Mouse (Mus musculus): ENCODE measurements around the gene Zfp358.

Zfp358 gene

DNA sequence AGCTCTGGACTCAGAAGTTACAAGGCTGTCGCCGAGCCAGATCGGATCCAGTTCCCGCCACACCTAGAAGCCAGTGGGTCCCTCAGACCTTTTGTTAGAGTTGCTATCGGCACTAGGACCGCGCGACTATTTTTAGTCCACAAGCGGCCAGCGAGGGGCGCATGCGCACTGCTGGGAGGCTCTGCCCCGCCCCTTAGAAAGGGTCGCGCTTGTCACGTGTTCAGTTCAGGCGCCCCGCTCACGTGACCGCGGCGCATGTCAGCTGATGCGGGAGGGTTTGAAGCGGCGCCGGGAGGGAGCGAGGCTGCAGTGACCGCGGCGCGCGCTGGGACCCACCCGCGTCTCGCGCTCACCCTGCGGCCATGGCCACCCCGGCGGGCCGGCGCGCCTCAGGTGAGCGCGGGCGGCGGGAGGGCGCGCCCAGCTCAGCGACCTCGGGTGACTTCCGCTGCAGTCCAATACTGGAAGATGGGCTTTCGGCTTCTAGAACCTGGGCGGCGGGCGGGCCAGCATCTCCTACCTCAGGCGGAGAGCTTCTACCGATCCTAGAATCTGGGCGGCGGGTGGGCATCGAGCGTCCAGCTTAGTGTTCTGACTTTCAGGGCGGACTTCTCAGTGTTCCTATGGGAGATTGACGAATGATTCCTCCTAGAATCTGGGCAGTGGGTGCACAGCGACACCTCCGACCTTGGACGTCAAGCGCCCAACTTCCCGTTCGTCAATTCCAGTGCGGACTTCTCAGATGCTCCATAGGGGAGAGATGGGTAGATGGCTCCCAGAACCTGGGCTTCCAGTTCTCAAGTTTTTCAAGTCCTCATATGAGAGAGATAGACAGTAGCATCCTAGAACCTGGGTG is 7.5 kb downstream of the Zfp358 start, which contains the start of gene Mcoln1:
Gene Mcoln1, plus strand, starts transcription at position 223 of the 856 bp plus-strand sequence.
- DNase-seq: peak; percentile 97 to 99

DNA sequence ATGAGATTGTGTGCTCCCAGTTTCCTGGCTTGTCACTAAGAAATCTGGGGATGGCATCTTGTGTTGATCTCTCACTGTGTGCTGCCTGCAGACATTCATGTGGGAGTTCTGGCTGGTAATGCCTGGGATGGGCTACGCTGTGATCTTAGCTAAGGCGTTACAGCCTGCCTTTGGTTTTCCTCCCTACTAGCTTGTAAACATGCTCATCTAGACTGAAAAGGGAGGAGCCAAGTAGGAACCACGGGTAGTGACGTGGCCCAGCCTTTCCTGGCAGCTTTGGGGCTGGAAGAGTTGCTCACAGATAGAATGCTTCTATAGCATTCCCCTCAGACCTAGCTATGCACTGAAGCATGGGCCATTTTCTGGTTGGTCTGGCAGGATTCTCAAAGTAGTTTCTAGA is 9.3 kb downstream of the Zfp358 start:
- DNase-seq: no peak

DNA sequence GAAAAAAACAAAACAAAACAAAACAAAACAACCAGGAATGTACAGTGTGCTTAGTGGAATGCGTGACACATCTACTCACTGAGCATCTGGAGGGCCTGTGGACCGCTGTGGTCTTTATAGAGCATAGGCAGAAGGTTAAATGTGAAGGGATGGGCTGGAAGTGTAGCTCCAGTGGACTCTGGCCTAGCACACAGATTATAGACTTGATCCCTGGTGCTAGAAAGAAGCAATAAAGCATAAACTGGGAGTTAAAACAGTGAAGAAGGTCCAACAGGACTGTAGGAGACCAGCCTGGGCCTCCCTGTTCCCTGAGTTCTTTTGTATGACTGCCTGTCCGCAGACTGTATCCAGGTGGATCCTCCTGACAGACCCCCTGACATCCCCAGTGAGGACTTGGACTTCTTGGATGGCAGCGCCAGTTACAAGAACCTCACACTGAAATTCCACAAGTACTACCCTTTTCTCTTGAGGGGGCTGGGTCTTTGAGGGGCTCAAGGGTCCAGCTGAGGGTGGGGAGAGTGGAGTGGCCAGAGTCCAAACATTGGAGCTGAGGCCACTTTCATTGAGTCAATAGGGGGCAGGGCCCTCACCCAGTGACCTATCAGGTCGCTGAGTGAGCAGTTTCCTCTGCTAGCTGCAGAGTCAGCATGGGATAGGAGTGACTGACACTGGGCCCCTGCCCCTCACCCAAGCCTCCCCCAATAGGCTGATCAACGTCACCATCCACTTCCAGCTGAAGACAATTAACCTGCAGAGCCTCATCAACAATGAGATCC is 15.2 kb downstream of the Zfp358 start:
- DNase-seq: no peak

DNA sequence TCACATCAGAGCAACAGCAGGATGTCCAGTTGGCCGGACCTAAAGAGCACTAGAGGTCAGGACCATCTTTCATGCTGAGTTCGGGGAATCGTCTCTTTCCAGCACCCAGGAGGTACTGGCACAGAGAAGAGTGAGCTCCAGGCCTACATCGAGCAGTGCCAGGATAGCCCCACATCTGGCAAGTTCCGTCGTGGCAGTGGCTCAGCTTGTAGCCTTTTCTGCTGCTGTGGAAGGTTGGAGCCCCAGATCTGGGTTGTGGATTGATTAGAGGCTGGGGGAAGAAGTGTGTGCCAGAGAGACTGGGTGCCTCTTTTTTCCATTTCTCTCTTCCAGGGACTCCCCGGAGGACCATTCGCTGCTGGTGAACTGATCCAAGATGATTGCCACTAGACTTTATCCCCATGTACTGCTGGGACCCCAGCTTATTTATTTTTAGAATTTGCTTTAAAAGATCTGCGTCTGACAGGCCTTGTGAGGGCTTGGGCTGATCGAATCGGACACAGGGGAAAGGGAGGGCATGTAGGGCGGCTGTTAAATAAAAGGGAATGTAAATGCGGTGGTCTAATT is 21.8 kb downstream of the Zfp358 start:
- peak; percentile 21 to 30 for DNase-seq

DNA sequence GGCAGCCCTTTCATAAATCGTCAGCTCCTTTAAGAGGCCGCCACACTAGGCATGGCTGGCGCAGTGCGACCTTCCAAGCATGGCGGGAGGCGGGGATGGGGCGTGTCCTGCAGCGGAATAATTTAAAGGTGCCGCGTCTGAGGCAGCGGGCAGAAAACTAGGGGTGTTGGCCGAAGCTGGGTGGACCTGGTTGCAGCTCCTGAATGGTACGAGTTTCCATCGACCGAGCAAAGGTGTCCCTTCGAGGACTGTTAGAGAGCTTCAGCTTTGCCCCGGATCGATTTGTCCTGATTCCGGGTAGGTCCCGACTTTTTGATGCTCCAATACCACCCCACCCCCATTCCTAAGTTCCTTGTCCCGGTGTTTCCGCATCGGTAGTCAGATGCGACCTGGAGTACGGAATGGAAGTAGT is 22.3 kb downstream of the Zfp358 start, which contains the start of gene Pnpla6:
Gene Pnpla6, plus strand, starts transcription at position 125 of the 412 bp plus-strand sequence.
- peak; percentile 89 to 94 for DNase-seq

DNA sequence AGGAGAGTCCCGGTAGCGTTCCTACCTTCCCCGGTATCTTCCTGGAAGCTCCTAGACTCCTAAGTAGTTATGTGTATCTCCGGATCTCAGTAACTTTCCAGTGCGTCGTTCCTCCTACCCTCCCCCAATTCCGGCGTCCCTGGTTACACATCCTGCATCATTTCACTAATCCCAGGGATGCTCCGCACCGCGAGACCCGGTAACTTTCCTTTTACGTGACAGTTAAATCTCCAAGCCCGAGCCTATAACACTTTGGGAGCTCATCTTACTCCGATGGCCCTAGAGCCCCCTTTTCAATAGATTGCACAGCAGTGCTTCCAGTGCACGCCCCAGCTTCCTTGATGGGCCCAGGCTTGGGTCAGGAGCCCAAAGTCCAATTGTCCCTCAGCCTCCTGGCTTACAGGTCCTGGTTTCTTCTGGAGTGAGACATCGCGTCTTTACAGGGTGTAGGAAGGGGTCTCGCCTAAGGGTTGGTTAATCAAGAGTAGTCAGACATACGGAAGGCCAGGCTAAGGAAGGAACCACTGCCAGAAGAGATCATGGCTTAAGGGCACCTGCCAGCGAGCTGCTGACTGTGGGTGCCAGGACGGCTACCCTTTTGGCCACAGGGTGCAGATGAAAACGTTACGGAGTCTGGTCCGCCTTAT is 23.0 kb downstream of the Zfp358 start:
- DNase-seq: peak; percentile 49 to 61

DNA sequence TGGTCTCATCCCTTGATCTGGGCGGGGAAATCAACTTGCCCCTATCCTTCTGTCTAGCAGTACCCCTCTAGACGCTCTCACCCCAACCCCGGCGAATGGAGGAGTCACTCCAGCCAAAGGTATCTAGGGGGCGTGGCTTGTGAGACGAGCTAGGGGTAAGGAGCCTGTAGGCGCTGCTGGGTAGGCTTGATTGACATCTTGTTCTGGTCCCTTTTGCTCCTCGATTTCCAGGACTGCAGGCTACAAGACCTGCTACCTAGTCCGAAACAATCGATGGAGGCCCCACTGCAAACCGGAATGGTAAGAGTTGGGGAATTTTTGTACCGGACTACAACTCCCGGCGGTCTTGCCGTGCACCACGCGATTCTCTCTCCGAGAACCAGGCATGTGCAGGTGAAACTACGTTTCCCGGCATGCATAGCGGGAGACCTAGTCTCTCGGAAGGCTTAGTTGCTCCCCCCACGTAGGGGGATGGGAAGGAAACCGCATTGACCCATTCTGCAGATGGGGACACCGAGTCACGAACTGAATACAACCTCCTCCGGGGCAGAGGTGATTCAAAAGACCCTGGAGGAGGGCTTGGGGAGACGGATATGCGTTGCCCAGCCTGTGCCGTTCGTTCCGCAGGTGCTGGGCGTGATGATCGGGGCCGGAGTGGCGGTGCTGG is 23.6 kb downstream of the Zfp358 start:
- DNase-seq: peak; percentile 94 to 96

DNA sequence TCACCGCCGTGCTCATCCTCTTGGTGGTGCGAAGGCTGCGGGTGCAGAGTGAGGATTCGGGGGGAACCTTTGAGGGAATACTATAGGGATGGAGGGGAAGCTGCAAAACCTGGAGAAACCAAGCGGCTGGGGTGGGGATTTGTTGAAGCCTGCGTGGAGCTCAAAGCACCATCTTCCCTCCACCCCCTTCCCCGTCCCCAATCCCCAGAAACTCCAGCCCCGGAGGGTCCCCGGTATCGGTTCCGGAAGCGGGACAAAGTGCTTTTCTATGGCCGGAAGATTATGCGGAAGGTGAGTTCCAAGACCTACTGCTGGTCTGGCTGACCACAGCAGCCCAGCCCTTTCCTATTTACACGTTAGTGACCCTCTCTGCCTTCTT is 24.2 kb downstream of the Zfp358 start:
- no peak for DNase-seq

DNA sequence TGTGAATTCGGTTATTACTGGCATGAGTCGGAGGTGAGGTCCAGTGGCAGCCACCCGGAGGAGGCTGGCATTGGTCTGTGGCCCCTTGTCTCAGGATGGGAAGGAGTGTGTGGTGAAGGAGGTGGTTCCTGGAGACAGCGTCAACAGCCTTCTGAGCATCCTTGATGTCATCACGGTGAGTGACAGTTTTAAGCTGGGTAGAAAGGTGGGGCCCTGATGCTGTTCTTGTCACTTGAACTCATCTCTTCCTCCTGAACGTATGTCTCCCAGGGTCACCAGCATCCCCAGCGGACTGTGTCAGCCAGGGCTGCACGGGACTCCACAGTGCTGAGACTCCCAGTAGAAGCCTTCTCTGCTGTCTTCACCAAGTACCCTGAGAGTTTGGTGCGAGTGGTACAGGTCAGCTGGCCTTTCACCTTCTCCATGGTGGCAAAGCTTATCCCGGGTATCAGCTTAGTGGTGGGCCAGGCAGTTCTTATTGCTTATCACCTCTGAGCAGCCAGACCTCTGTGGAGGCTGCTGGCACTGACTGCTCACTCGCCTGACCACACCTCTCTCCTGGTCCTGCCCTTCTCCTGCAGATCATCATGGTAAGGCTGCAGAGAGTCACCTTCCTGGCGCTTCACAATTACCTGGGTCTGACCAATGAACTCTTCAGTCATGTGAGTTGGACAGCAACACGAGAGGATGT is 29.2 kb downstream of the Zfp358 start:
- DNase-seq: no peak

DNA sequence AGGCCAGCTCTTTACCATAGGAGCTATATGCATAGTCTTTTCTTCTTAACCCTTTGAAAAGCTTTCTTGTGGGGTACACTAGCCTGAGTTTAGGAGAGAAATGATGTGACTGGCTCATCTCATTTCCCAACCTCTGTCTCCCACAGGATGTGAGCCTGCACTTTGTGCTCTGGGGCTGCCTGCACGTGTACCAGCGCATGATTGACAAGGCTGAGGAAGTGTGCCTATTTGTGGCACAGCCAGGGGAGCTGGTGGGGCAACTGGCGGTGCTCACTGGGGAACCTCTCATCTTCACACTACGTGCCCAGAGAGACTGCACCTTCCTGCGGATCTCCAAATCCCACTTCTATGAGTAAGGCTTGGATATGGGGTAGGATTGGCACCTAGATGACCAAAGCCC is 37.9 kb downstream of the Zfp358 start:
- no peak for DNase-seq

DNA sequence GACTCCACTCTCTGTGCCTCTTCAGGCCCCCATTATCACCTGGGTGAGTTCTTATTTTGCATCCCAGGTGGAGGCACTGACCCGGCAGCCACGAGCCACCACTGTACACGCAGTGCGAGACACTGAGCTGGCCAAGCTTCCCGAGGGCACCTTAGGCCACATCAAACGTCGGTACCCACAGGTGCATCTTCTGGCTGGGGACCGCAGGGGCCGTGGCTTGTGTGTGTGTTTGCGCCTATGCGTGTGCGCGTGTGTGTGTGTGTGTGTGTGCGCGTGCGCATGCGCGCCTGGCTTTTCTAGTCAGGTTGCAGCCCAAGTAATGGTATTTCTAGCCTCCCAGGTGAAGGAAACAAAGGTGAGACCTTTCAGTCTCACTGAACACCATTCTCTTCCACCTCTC is 39.0 kb downstream of the Zfp358 start:
- DNase-seq: no peak

DNA sequence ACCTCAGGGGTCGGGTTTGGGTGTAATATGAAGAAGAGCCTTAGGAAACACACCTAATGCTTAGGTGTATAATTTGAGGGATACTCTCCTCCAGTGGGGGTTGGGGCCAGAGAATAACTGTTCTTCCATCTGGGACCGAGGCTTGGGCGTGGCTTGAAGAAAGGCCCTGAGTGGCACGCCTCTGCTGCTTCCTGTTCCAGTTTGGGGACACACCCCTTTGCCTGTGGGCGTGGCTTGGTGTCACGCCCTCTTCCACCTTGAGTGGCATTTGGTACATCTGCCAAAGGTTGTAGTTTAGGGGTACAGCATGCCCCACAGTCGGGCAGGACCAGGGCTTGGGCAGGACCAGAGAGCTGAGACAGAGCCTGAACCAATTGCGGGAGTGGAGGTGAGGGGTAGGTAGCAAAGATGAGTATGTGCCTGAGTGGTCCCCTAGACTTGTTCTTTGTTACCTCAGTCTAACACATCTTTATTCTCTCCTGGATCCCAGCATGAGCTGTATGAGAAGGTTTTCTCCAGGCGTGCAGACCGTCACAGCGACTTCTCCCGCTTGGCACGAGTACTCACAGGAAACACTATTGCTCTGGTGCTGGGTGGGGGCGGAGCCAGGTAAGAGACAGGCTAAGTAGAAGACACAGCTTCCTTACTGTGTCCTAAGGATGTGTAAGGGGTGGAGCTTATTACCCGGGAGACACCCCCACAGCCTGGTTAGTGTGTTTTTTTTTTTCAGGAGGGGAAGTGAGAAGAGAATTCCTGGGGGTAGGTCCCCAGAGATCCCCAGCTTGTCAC is 43.3 kb downstream of the Zfp358 start:
- DNase-seq: no peak

DNA sequence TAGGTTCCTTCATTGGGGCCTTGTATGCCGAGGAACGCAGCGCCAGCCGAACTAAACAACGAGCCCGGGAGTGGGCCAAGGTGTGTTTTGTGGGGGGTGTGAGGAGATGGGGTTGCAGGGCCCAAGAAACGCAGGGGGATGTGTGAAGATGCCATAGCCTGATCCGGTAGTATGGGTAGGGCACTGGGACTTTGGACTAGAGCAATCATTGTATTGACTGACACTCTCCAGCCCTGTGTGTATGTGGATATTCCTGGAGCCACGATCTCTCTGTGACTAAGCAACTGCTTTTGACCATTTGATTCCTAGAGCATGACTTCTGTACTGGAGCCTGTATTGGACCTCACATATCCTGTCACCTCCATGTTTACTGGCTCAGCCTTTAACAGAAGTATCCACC is 44.0 kb downstream of the Zfp358 start:
- DNase-seq: no peak

DNA sequence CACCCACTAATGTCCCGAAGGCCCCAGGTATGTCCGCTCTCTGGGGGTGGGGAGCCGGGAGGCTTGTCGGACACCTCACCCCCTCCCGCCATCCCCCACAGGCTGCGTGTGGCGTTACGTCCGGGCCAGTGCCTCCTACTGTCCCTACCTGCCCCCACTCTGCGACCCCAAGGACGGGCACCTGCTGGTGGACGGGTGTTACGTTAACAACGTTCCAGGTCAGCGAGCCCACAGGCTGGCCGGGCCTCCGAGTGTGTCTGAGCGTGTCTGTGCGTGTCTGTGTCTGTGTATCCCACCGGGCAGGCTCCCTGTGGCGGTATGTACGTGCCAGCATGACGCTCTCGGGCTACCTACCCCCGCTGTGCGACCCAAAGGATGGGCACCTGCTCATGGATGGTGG is 44.7 kb downstream of the Zfp358 start:
- DNase-seq: no peak

DNA sequence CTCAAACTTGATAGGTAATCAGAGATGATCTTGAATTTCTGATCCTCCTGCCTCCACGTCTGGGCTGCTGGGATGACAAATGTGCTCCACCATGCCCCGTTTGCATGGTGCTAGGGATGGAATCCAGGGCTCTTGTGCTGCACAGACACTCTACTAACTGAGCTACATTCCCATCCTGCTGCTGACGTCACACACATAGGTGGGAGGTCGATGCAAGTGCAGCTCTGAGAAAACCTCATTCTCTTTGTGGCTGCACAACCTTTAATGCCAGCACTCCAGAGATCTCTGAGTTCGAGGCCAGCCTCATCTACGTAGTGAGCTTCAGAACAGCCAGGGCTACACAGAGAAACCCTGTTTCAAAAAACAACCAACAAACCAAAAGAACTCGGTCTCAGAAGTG is 46.2 kb downstream of the Zfp358 start:
- DNase-seq: no peak

DNA sequence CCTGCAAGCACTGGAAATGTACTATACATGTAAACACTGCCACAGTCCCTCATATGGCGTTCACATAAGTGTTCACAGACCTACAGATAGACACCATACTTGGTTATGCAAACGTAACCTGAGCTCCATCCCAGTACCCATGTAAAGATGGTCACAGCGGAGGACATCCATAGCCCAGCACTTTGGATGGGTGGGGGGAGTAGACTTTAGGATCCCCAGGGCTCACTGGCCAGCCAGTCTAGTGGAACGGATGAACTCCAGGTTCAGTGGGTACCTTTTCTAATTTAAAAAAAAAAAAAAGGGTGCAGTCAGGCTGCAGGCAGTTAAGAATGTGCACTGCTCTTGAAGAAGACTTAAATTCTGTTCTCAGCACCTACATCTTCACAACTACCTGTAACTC is 47.1 kb downstream of the Zfp358 start:
- no peak for DNase-seq

DNA sequence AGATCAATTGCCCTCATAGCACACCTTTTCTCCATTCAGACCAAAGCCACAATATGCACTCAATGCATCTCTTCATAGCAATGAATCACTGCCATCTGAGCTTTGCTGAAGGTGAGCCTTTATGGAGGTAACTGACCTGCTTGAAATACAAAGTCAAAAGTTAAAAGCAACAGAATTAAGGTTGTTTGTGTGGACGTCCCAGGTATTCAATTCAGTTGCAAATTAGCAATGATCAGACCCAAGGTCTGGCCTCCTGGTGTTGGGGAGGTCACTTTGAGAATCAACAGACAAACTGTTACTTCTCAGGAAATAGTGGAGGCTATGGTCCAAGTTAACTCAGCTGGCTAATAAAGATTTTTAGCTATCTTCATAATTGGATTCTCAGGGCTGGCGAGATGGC is 53.6 kb downstream of the Zfp358 start:
- no peak for DNase-seq
